Mouse (Mus musculus): ENCODE results near the gene Arpc1a. TPM values are rescaled to one million over a fixed set of nuclear protein-coding genes. Genes with fewer than 3 reads are reported as not detected.

Arpc1a gene
- polyA plus RNA-seq, 1 experiment from 2014 or later, result 259 TPM

- Histone ChIP-seq H3K36me3 (ENCODE audit: control insufficient read depth, insufficient read depth) (peaks cover 6% of the 10 kb centered on the region; the same call in 1 of the 2 replicates), H3K27me3 (replicated peaks; ENCODE audit: control insufficient read depth, insufficient read depth, low read length) (0 out of 2 replicates have a peak, but pooled peaks cover 4% of the 10 kb centered on the region), H3K4me2 (ENCODE audit: low read length) (peak overlapping the region; percentile 54), H3K9me3 (ENCODE audit: control insufficient read depth, low read length) (no peaks in the 10 kb centered on the region), H3K4me3 (replicated peaks; ENCODE audit: low read length) (peak overlapping the region; percentile 45), H3K27ac (ENCODE audit: low read length) (no peak overlapping the region), H3K4me1 (replicated peaks; ENCODE audit: control insufficient read depth, insufficient read depth, low read length) (peaks cover 12% of the 10 kb centered on the region), H3K9ac (replicated peaks; ENCODE audit: low read depth, low read length) (peak overlapping the region; percentile 46)
- ATAC-seq, result peak; percentile 15; the same call in 1 of the 2 replicates
- 15% methylated on average over 40 of the region's 40 CpGs for WGBS
Observed at GRCm38 (mm10) chr5:145114606-145115473, 31.2 kb downstream of the Arpc1a start.

GRCm38 (mm10) chr5:145115736-145116135 lies 32.1 kb downstream of the Arpc1a start:
- WGBS, result 95% methylated on average over 5 of the region's 5 CpGs
- no peak for ATAC-seq
- H3K27me3 ChIP-seq (replicated peaks; ENCODE audit: control insufficient read depth, insufficient read depth, low read length), result 0 out of 2 replicates have a peak, but pooled peaks cover 4% of the 10 kb centered on the region
- 0 out of 2 replicates have a peak, but pooled peaks cover 2% of the 10 kb centered on the region for H3K36me3 ChIP-seq (ENCODE audit: control insufficient read depth, insufficient read depth)
- no peak overlapping the region for H3K4me3 ChIP-seq (replicated peaks; ENCODE audit: low read length)
- no peak overlapping the region for H3K9ac ChIP-seq (replicated peaks; ENCODE audit: low read depth, low read length)
- peaks cover 12% of the 10 kb centered on the region for H3K4me1 ChIP-seq (replicated peaks; ENCODE audit: control insufficient read depth, insufficient read depth, low read length)
- H3K27ac ChIP-seq (ENCODE audit: low read length), result no peak overlapping the region
- no peaks in the 10 kb centered on the region for H3K9me3 ChIP-seq (ENCODE audit: control insufficient read depth, low read length)
- H3K4me2 ChIP-seq (ENCODE audit: low read length), result no peak overlapping the region

GRCm38 (mm10) chr5:145116316-145116715 lies 32.7 kb downstream of the Arpc1a start:
- no peak overlapping the region for H3K4me3 ChIP-seq (replicated peaks; ENCODE audit: low read length)
- ATAC-seq, result no peak
- no peak overlapping the region for H3K4me2 ChIP-seq (ENCODE audit: low read length)

GRCm38 (mm10) chr5:145116916-145117315 lies 33.3 kb downstream of the Arpc1a start:
- Histone ChIP-seq H3K36me3 (ENCODE audit: control insufficient read depth, insufficient read depth) (no peaks in the 10 kb centered on the region), H3K27me3 (replicated peaks; ENCODE audit: control insufficient read depth, insufficient read depth, low read length) (0 out of 2 replicates have a peak, but pooled peaks cover 4% of the 10 kb centered on the region), H3K9me3 (ENCODE audit: control insufficient read depth, low read length) (no peaks in the 10 kb centered on the region), H3K4me3 (replicated peaks; ENCODE audit: low read length) (no peak overlapping the region), H3K4me2 (ENCODE audit: low read length) (no peak overlapping the region), H3K9ac (replicated peaks; ENCODE audit: low read depth, low read length) (no peak overlapping the region), H3K4me1 (replicated peaks; ENCODE audit: control insufficient read depth, insufficient read depth, low read length) (peaks cover 12% of the 10 kb centered on the region), H3K27ac (ENCODE audit: low read length) (no peak overlapping the region)
- ATAC-seq, result no peak
- 41% methylated on average over 10 of the region's 10 CpGs for WGBS

More at GRCm38 (mm10) chr5:145116316-145116715, 32.7 kb downstream of the Arpc1a start:
- Histone ChIP-seq H3K9me3 (ENCODE audit: control insufficient read depth, low read length) (no peaks in the 10 kb centered on the region), H3K36me3 (ENCODE audit: control insufficient read depth, insufficient read depth) (no peaks in the 10 kb centered on the region), H3K27me3 (replicated peaks; ENCODE audit: control insufficient read depth, insufficient read depth, low read length) (0 out of 2 replicates have a peak, but pooled peaks cover 4% of the 10 kb centered on the region), H3K9ac (replicated peaks; ENCODE audit: low read depth, low read length) (no peak overlapping the region), H3K27ac (ENCODE audit: low read length) (no peak overlapping the region), H3K4me1 (replicated peaks; ENCODE audit: control insufficient read depth, insufficient read depth, low read length) (peaks cover 12% of the 10 kb centered on the region)
- 54% methylated on average over 4 of the region's 4 CpGs for WGBS

GRCm38 (mm10) chr5:145118005-145118404 lies 34.4 kb downstream of the Arpc1a start:
- Histone ChIP-seq H3K36me3 (ENCODE audit: control insufficient read depth, insufficient read depth) (no peaks in the 10 kb centered on the region), H3K27me3 (replicated peaks; ENCODE audit: control insufficient read depth, insufficient read depth, low read length) (0 out of 2 replicates have a peak, but pooled peaks cover 4% of the 10 kb centered on the region), H3K4me2 (ENCODE audit: low read length) (no peak overlapping the region), H3K4me3 (replicated peaks; ENCODE audit: low read length) (no peak overlapping the region), H3K9ac (replicated peaks; ENCODE audit: low read depth, low read length) (no peak overlapping the region), H3K4me1 (replicated peaks; ENCODE audit: control insufficient read depth, insufficient read depth, low read length) (peaks cover 12% of the 10 kb centered on the region), H3K9me3 (ENCODE audit: control insufficient read depth, low read length) (no peaks in the 10 kb centered on the region), H3K27ac (ENCODE audit: low read length) (no peak overlapping the region)
- no peak for ATAC-seq
- WGBS, result 72% methylated on average over 6 of the region's 6 CpGs

- Histone ChIP-seq H3K27ac (ENCODE audit: low read length) (no peak overlapping the region), H3K27me3 (replicated peaks; ENCODE audit: control insufficient read depth, insufficient read depth, low read length) (0 out of 2 replicates have a peak, but pooled peaks cover 2% of the 10 kb centered on the region), H3K4me1 (replicated peaks; ENCODE audit: control insufficient read depth, insufficient read depth, low read length) (peaks cover 12% of the 10 kb centered on the region), H3K4me3 (replicated peaks; ENCODE audit: low read length) (no peak overlapping the region), H3K4me2 (ENCODE audit: low read length) (no peak overlapping the region), H3K9ac (replicated peaks; ENCODE audit: low read depth, low read length) (no peak overlapping the region), H3K36me3 (ENCODE audit: control insufficient read depth, insufficient read depth) (no peaks in the 10 kb centered on the region), H3K9me3 (ENCODE audit: control insufficient read depth, low read length) (no peaks in the 10 kb centered on the region)
- WGBS, result 93% methylated on average over 5 of the region's 5 CpGs
- ATAC-seq, result no peak
Observed at GRCm38 (mm10) chr5:145118461-145118860, 34.8 kb downstream of the Arpc1a start.

- H3K4me1 ChIP-seq (replicated peaks; ENCODE audit: control insufficient read depth, insufficient read depth, low read length), result peaks cover 6% of the 10 kb centered on the region
- no peak overlapping the region for H3K4me2 ChIP-seq (ENCODE audit: low read length)
- H3K4me3 ChIP-seq (replicated peaks; ENCODE audit: low read length), result no peak overlapping the region
- peaks cover 4% of the 10 kb centered on the region; the same call in 1 of the 2 replicates for H3K36me3 ChIP-seq (ENCODE audit: control insufficient read depth, insufficient read depth)
- H3K27me3 ChIP-seq (replicated peaks; ENCODE audit: control insufficient read depth, insufficient read depth, low read length), result no peaks in the 10 kb centered on the region
- no peaks in the 10 kb centered on the region for H3K9me3 ChIP-seq (ENCODE audit: control insufficient read depth, low read length)
- no peak for ATAC-seq
- H3K9ac ChIP-seq (replicated peaks; ENCODE audit: low read depth, low read length), result no peak overlapping the region
- 91% methylated on average over 2 of the region's 2 CpGs for WGBS
- H3K27ac ChIP-seq (ENCODE audit: low read length), result no peak overlapping the region
Observed at GRCm38 (mm10) chr5:145119385-145119784, 35.8 kb downstream of the Arpc1a start.

GRCm38 (mm10) chr5:145120921-145121320 lies 37.3 kb downstream of the Arpc1a start:
- Histone ChIP-seq H3K4me3 (replicated peaks; ENCODE audit: low read length) (no peak overlapping the region), H3K4me1 (replicated peaks; ENCODE audit: control insufficient read depth, insufficient read depth, low read length) (no peaks in the 10 kb centered on the region), H3K9ac (replicated peaks; ENCODE audit: low read depth, low read length) (no peak overlapping the region), H3K4me2 (ENCODE audit: low read length) (no peak overlapping the region), H3K9me3 (ENCODE audit: control insufficient read depth, low read length) (no peaks in the 10 kb centered on the region), H3K27me3 (replicated peaks; ENCODE audit: control insufficient read depth, insufficient read depth, low read length) (no peaks in the 10 kb centered on the region), H3K36me3 (ENCODE audit: control insufficient read depth, insufficient read depth) (peaks cover 4% of the 10 kb centered on the region; the same call in 1 of the 2 replicates), H3K27ac (ENCODE audit: low read length) (no peak overlapping the region)
- 72% methylated on average over 7 of the region's 7 CpGs for WGBS
- no peak for ATAC-seq

- no peak overlapping the region for H3K4me2 ChIP-seq (ENCODE audit: low read length)
- ATAC-seq, result no peak
- WGBS, result 94% methylated on average over 19 of the region's 19 CpGs
- no peak overlapping the region for H3K27ac ChIP-seq (ENCODE audit: low read length)
- H3K4me1 ChIP-seq (replicated peaks; ENCODE audit: control insufficient read depth, insufficient read depth, low read length), result no peaks in the 10 kb centered on the region
- H3K9ac ChIP-seq (replicated peaks; ENCODE audit: low read depth, low read length), result no peak overlapping the region
- no peak overlapping the region for H3K4me3 ChIP-seq (replicated peaks; ENCODE audit: low read length)
- H3K9me3 ChIP-seq (ENCODE audit: control insufficient read depth, low read length), result no peaks in the 10 kb centered on the region
- no peaks in the 10 kb centered on the region for H3K27me3 ChIP-seq (replicated peaks; ENCODE audit: control insufficient read depth, insufficient read depth, low read length)
- H3K36me3 ChIP-seq (ENCODE audit: control insufficient read depth, insufficient read depth), result peaks cover 7% of the 10 kb centered on the region
Observed at GRCm38 (mm10) chr5:145123396-145123795, 39.8 kb downstream of the Arpc1a start.

Measured in forebrain, embryonic 16.5 days (tissue).